Mouse (Mus musculus): ENCODE data around the gene Ceacam1.

- TF ChIP-seq ZC3H11A (IDR thresholded peaks at IDR 0.05; ENCODE audit: low read depth, low read length): no peak; the same call in 1 of the 2 replicates
- TF ChIP-seq CHD2 (IDR thresholded peaks at IDR 0.05; ENCODE audit: low read length): no peak
- no peak for TF ChIP-seq POLR2A (IDR thresholded peaks at IDR 0.05; ENCODE audit: low read depth, low read length)
- TF ChIP-seq EP300 (IDR thresholded peaks at IDR 0.05; ENCODE audit: low read length): no peak
- peak in 1 of 2 experiments; percentile 65; a peak in 2 of 4 replicates for TF ChIP-seq CTCF (conservative IDR thresholded peaks at IDR 0.05 in 1 of 2, IDR thresholded peaks at IDR 0.05 in 1 of 2; ENCODE audit: low read depth in 2 of 2, low read length in 2 of 2)
- TF ChIP-seq PAX5 (IDR thresholded peaks at IDR 0.05; ENCODE audit: low read length): no peak
- TF ChIP-seq MAFK (IDR thresholded peaks at IDR 0.05; ENCODE audit: insufficient replicate concordance, low read length): peak; percentile 71; the same call in 1 of the 2 replicates
- no peak for TF ChIP-seq SIN3A (IDR thresholded peaks at IDR 0.05; ENCODE audit: low read length)
These were observed 8.8 kb upstream of the Ceacam1 start for GRCm38 (mm10) chr7:25486186-25486585.
